Mouse (Mus musculus): ENCODE measurements around the gene Hoxa3. TPM values are rescaled to one million over a fixed set of nuclear protein-coding genes. Genes with fewer than 3 reads are reported as not detected.

Hoxa3 gene
- polyA plus RNA-seq, 1 experiment from 2014 or later = 21.1 TPM

DNA sequence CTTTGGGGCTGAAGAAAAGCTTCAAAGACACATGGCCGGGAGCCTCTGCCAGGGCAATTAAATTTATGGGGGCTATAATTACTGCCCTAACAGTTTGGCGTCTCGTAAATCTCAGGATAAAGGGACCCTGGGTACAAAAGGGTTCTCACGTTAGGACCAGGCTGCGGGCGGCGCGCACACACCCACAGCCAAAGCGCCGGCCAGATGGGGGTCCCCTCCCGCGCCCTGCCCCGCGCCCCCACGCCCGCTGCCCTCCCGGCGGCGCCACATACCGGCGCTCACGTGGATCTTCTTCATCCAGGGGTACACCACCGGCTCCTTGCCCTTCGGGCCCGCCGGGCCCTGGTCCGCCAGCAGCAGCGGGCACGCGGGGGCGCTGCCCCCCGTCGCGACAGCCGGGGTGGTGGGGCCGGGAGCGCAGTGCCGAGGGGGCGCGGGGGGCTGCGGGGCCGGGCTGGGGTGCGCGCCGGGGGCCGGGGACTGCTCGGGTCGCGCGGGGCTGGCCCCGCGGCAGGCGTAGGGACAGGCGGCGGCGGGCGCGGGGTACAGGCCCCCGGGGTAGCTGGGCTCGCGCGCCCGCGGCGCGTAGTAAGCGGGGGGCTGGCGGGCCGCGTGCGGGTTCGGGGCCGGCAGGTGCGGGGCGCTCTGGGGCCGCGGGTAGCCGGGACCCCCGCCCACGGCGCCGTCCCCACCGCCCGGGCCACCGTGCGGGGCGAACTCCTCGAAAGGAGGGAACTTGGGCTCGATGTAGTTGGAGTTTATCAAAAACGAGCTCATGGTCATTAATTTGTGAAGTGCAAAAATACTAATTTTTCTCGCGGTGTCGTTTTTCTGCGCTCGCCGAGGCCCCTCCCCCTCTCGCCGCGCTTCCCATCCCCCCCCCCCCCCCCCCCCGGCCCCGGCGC is 22.0 kb downstream of the Hoxa3 start, which contains the start of gene Hoxa4:
Gene Hoxa4, minus strand, starts transcription at position 848 of the 905 bp plus-strand sequence.
- no peaks in the 10 kb centered on the region for H3K27me3 ChIP-seq (replicated peaks)
- H3K36me3 ChIP-seq = peaks cover 13% of the 10 kb centered on the region
- under 1% methylated on average over 77 of the region's 102 CpGs for WGBS
- ATAC-seq (ENCODE audit: low FRiP score, low read depth) = peak; percentile 84
- no peaks in the 10 kb centered on the region for H3K9me3 ChIP-seq
- peak within 1 kb of the TSS; percentile 99 for H3K4me2 ChIP-seq (replicated peaks)
- H3K27ac ChIP-seq = peak within 1 kb of the TSS; percentile 100
- H3K4me1 ChIP-seq = peaks cover 90% of the 10 kb centered on the region
- peak within 1 kb of the TSS; percentile 76 for H3K4me3 ChIP-seq
- H3K9ac ChIP-seq = peak within 1 kb of the TSS; percentile 100

DNA sequence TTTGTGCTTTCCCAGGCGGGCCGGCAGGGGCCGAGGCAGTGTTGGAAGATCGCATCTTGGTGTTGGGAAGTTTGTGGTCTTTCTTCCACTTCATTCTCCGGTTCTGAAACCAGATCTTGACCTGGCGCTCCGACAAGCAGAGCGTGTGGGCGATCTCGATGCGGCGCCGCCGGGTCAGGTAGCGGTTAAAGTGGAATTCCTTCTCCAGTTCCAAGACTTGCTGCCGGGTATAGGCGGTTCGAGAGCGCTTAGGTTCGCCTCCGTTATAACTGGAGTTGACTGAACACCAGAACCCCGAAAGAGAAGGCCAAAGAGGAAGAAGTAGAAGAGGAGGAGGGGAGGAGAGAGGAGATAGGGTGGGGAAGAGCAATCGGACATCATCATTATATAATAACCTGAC is 22.7 kb downstream of the Hoxa3 start:
- Histone ChIP-seq H3K4me3 (peak overlapping the region; percentile 76), H3K4me2 (replicated peaks) (peak overlapping the region; percentile 99)
- under 1% methylated on average over 23 of the region's 23 CpGs for WGBS

DNA sequence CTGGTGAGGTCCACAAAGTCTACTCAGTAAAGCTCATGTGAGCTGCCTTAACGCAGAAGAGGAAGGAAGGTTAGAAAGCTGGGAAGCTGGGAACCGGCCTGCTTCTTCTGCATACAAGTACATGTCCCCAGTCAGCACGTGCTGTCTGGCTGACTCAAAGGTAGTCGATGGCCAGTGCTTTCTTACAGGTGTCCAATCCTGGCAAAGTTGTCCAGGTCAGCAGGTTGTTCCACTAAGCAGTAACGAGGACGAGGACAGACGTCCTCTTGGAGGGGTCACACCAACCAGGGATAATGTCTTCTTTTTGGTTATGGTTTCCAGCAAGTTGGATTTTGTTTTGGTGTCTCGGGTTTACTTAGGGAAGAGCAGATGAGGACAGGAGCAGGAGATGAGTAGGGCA is 23.2 kb downstream of the Hoxa3 start:
- Histone ChIP-seq H3K9ac (peak overlapping the region; percentile 100), H3K27ac (peak overlapping the region; percentile 100), H3K4me2 (replicated peaks) (peak overlapping the region; percentile 99), H3K4me3 (peak overlapping the region; percentile 76), H3K36me3 (peaks cover 13% of the 10 kb centered on the region), H3K4me1 (peaks cover 93% of the 10 kb centered on the region), H3K27me3 (replicated peaks) (no peaks in the 10 kb centered on the region), H3K9me3 (no peaks in the 10 kb centered on the region)
- no peak for ATAC-seq (ENCODE audit: low FRiP score, low read depth)
- WGBS = 7% methylated on average over 8 of the region's 8 CpGs

More for the DNA sequence above, 22.7 kb downstream of the Hoxa3 start:
- Histone ChIP-seq H3K27ac (peak overlapping the region; percentile 100), H3K36me3 (peaks cover 13% of the 10 kb centered on the region), H3K4me1 (peaks cover 91% of the 10 kb centered on the region), H3K9me3 (no peaks in the 10 kb centered on the region), H3K27me3 (replicated peaks) (no peaks in the 10 kb centered on the region), H3K9ac (peak overlapping the region; percentile 100)
- ATAC-seq (ENCODE audit: low FRiP score, low read depth) = 0 out of 2 replicates have a peak, but pooled peaks have one; percentile 8

DNA sequence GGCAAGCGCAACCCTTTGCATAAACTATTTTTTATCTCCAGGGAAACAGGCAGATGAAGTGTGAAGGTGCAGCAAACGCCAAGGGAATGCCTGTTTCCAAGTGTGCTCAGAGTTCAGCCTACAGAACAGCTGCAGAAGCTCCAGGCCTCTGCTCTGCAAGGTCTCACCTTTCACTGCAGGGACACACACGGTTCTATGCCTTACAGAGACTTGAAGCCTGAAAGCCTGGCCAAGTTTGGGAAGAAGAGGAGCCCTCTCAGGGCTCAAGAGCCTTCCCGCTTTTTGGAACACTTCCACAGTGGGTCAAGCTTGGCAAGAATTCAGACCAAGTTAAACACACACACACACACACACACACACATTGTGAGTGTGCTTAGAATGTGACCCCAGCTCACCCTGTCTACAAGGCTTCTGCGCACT is 24.0 kb downstream of the Hoxa3 start:
- H3K36me3 ChIP-seq = peaks cover 13% of the 10 kb centered on the region
- no peaks in the 10 kb centered on the region for H3K27me3 ChIP-seq (replicated peaks)
- ATAC-seq (ENCODE audit: low FRiP score, low read depth) = no peak
- H3K4me1 ChIP-seq = peaks cover 93% of the 10 kb centered on the region
- H3K4me2 ChIP-seq (replicated peaks) = peak overlapping the region; percentile 99
- H3K4me3 ChIP-seq = peak overlapping the region; percentile 76
- no peaks in the 10 kb centered on the region for H3K9me3 ChIP-seq
- peak overlapping the region; percentile 100 for H3K27ac ChIP-seq
- WGBS = 15% methylated on average over 5 of the region's 5 CpGs
- H3K9ac ChIP-seq = peak overlapping the region; percentile 100

DNA sequence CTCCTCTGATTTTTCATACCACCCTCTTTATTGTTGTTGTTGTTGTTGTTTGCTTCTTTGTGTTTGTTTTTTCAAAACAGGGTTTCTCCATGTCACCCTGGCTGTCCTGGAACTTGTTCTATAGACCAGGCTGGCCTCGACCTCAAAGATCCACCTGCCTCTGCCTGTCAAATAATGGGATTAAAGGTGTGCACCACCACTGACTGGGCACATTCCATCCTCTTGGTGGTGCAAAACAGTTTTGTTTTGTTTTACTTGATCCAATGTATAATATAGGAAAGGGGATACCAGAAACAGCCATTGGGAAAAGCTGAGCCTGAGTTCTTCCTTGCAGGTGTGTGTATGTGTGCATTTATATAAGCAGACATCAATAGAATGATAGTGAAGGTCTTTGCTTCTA is 26.6 kb downstream of the Hoxa3 start:
- Histone ChIP-seq H3K36me3 (peaks cover 20% of the 10 kb centered on the region), H3K4me3 (no peak overlapping the region), H3K9me3 (no peaks in the 10 kb centered on the region), H3K4me2 (replicated peaks) (peak overlapping the region; percentile 99), H3K27ac (peak overlapping the region; percentile 68), H3K4me1 (peaks cover 98% of the 10 kb centered on the region), H3K27me3 (replicated peaks) (no peaks in the 10 kb centered on the region), H3K9ac (no peak overlapping the region)
- 27% methylated on average over 1 of the region's 1 CpGs for WGBS
- ATAC-seq (ENCODE audit: low FRiP score, low read depth) = no peak

DNA sequence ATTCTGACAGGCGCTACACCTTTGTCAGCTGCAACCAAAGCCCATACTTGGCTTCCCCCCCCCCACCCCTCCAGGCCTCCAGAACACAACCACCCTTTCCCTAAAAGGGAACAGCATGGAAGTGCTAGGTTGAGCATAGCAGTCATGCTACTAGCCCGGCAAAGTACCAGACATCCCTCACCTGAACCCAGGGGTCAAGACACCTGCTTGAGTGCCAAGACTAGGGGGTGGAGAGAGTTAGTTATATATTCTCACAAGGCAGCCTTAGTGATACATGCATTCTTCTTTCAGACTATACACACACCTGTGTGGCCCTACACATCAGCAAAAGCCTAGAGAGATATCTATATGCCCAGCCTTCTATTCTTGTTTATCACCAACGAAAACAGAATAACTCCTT is 27.3 kb downstream of the Hoxa3 start:
- ATAC-seq (ENCODE audit: low FRiP score, low read depth) = no peak
- Histone ChIP-seq H3K27ac (peak overlapping the region; percentile 77), H3K27me3 (replicated peaks) (no peaks in the 10 kb centered on the region), H3K36me3 (peaks cover 27% of the 10 kb centered on the region), H3K4me3 (peak overlapping the region; percentile 13; the same call in 1 of the 2 replicates), H3K4me2 (replicated peaks) (peak overlapping the region; percentile 99), H3K9me3 (no peaks in the 10 kb centered on the region), H3K9ac (peak overlapping the region; percentile 39), H3K4me1 (peaks cover 99% of the 10 kb centered on the region)
- 11% methylated on average over 3 of the region's 3 CpGs for WGBS

DNA sequence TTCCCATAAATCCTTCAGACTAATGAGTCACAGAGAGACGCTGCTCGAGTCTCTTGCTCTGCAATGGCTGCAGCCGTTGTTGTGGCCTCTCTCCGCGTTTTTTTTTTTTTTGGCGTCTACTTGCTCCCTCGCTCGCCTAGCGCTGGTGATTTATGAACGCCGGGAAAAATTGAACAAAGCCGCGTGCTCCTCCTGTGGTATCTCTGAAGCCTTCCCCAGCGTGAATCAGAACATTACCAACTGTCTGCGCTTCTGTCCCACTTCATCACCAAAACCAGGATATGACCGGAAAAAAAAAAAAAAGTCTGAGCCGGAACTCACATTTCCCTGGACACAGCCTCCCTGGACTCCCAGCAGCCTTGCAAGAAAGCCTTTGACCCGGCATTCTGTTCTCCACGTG is 27.9 kb downstream of the Hoxa3 start:
- peak overlapping the region; percentile 77 for H3K27ac ChIP-seq
- no peak for ATAC-seq (ENCODE audit: low FRiP score, low read depth)
- WGBS = under 1% methylated on average over 19 of the region's 19 CpGs
- peaks cover 99% of the 10 kb centered on the region for H3K4me1 ChIP-seq
- peak overlapping the region; percentile 99 for H3K4me2 ChIP-seq (replicated peaks)
- H3K9ac ChIP-seq = peak overlapping the region; percentile 39
- H3K36me3 ChIP-seq = peaks cover 27% of the 10 kb centered on the region
- peak overlapping the region; percentile 13 for H3K4me3 ChIP-seq
- no peaks in the 10 kb centered on the region for H3K27me3 ChIP-seq (replicated peaks)
- H3K9me3 ChIP-seq = no peaks in the 10 kb centered on the region

DNA sequence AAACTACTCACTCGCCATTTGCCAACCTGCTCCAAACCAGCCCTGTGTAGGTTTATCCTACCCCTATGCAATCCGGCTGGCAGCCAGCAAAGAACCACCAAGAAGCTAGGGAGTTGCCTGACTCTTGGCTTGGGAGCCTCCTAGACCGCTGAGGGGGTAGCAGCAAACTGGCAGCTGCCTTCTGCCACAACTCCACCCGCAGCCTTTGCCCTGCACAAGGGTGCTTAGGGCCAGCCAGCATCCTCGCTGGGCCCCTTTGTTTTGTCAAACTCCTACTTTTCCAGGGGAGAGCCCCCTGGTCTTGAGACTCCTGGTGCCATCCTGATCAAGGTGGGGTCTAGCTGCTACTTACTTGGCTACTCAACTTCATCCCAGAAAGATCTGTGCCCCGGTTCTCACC is 28.5 kb downstream of the Hoxa3 start:
- H3K27me3 ChIP-seq (replicated peaks) = no peaks in the 10 kb centered on the region
- peak overlapping the region; percentile 99 for H3K4me2 ChIP-seq (replicated peaks)
- peaks cover 23% of the 10 kb centered on the region for H3K36me3 ChIP-seq
- H3K9me3 ChIP-seq = no peaks in the 10 kb centered on the region
- 4% methylated on average over 6 of the region's 6 CpGs for WGBS
- peak overlapping the region; percentile 9; the same call in 1 of the 2 replicates for H3K4me3 ChIP-seq
- H3K27ac ChIP-seq = peak overlapping the region; percentile 77
- H3K4me1 ChIP-seq = peaks cover 99% of the 10 kb centered on the region
- no peak for ATAC-seq (ENCODE audit: low FRiP score, low read depth)
- H3K9ac ChIP-seq = peak overlapping the region; percentile 33

DNA sequence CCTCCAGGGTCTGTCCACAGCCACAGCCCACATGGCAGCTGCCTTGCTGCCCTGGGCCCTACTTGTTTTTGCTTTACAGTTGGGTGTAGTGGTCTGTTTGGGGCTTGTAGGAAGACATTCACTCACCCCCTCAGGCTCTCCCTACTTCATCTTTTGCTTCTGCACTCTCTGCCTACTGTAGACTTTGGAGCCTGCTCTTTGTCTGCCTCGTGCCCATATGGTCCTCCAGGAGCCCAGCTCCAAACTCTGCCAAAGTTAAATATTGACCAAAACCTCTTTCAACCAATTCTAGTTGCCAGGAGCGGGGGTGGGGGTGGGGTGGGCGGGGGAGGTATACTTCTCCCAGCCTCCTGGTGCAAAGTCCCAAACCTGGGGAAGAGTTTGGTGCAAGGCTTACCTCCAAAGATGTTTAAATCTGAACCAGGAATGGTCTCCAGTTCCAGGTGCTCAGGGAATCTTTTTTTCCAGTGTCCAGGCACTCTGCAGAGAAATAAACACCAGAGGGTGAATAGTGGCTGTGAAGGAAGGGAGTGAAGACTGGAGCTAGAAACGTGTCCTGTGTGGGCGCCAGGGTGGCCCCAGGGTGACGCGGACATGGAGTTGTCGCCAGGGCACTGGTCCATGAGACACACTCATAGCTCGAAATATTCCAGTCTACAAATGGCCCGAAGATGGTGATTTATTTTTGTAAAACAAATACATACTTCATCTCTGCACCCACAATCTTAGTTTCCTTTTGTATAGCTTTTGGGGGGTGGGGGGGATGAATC is 29.6 kb downstream of the Hoxa3 start:
- Histone ChIP-seq H3K27ac (peak overlapping the region; percentile 77), H3K4me3 (no peak overlapping the region), H3K4me2 (replicated peaks) (peak overlapping the region; percentile 99), H3K9ac (peak overlapping the region; percentile 33), H3K27me3 (replicated peaks) (no peaks in the 10 kb centered on the region), H3K36me3 (peaks cover 14% of the 10 kb centered on the region), H3K4me1 (peaks cover 99% of the 10 kb centered on the region), H3K9me3 (no peaks in the 10 kb centered on the region)
- WGBS = 10% methylated on average over 10 of the region's 10 CpGs
- no peak for ATAC-seq (ENCODE audit: low FRiP score, low read depth)

DNA sequence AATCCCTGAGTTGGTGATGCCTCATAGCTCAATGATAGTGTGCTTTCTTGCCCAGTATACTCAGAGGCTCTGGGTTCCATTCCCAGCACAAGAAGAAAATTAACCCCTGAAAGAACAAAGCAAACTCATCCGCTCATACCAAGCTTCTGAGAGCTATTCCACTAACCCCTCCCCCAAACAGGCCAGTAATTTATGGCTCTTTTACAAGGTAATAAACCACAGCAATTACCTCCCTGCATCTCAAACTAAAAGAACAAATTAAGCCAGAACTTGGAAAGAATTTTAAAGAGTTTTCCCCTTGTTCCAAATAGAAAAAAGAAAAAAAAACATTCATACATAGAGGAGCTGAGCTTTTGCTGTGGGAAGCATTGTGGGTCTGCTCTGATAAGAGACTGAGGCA is 30.3 kb downstream of the Hoxa3 start:
- H3K27me3 ChIP-seq (replicated peaks) = no peaks in the 10 kb centered on the region
- WGBS = 21% methylated on average over 1 of the region's 1 CpGs
- no peaks in the 10 kb centered on the region for H3K9me3 ChIP-seq
- peaks cover 98% of the 10 kb centered on the region for H3K4me1 ChIP-seq
- H3K4me2 ChIP-seq (replicated peaks) = peak overlapping the region; percentile 99
- H3K4me3 ChIP-seq = no peak overlapping the region
- peak overlapping the region; percentile 33; the same call in 1 of the 2 replicates for H3K9ac ChIP-seq
- no peak for ATAC-seq (ENCODE audit: low FRiP score, low read depth)
- H3K36me3 ChIP-seq = peaks cover 14% of the 10 kb centered on the region
- peak overlapping the region; percentile 77; the same call in 1 of the 2 replicates for H3K27ac ChIP-seq

DNA sequence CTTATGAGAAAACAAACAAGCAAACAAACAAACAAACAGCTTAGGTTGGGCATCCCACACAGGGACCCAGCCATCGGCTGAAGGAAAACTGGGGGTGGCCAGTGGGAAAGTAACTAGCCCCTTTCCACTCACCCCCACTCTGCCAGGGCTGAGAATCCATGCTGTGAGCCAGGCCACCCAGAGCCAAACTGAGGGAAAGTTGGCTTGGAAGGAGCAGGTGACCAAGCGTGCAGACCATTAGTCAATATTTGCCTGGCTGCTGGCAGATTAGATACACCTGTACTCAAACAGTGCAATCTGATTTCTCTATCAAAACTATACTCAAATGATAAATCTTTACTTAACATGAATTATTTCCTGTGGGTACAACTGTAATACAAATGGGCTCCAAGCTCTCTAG is 31.1 kb downstream of the Hoxa3 start:
- H3K4me1 ChIP-seq = peaks cover 98% of the 10 kb centered on the region
- no peak overlapping the region for H3K27ac ChIP-seq
- WGBS = 16% methylated on average over 2 of the region's 2 CpGs
- H3K27me3 ChIP-seq (replicated peaks) = no peaks in the 10 kb centered on the region
- 0 out of 2 replicates have a peak overlapping the region, but pooled peaks have one; percentile 4 for H3K9ac ChIP-seq
- H3K4me3 ChIP-seq = no peak overlapping the region
- H3K36me3 ChIP-seq = peaks cover 14% of the 10 kb centered on the region
- H3K4me2 ChIP-seq (replicated peaks) = peak overlapping the region; percentile 99
- ATAC-seq (ENCODE audit: low FRiP score, low read depth) = no peak
- H3K9me3 ChIP-seq = no peaks in the 10 kb centered on the region

DNA sequence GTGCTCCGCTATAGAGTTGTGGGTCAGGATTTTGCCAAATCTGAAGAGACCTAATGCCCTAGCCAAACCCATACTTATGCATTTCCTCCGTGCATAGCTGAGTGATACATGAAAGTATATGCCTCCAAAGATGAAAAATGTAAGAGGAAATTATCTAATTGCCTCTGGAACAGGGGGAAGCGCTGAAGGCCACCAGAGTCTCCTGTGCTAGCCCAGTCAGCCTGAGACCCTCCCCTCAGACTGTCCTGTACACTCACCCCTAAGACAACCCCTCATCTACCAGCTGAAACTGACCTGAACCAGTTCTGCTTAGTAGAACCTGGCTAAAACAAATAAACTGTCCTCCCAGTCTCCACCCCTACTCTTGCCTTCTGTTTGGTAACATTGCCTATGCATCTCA is 32.4 kb downstream of the Hoxa3 start:
- no peaks in the 10 kb centered on the region for H3K9me3 ChIP-seq
- peak overlapping the region; percentile 93 for H3K9ac ChIP-seq
- WGBS = 9% methylated on average over 3 of the region's 3 CpGs
- no peaks in the 10 kb centered on the region for H3K27me3 ChIP-seq (replicated peaks)
- H3K4me1 ChIP-seq = peaks cover 93% of the 10 kb centered on the region
- H3K36me3 ChIP-seq = peaks cover 14% of the 10 kb centered on the region
- peak overlapping the region; percentile 100 for H3K27ac ChIP-seq
- H3K4me3 ChIP-seq = peak overlapping the region; percentile 78
- ATAC-seq (ENCODE audit: low FRiP score, low read depth) = no peak
- peak overlapping the region; percentile 99 for H3K4me2 ChIP-seq (replicated peaks)
